Mouse (Mus musculus) liver, postnatal 0 days (tissue): ENCODE measurements at regions not wholly inside any gene's neighbourhood (a gene's known extent, or its start where the extent isn't known, plus 50 kb on each side); places are given as distances from the start of the nearest gene placed in this dataset.

Source experiments
- CTCF ChIP-seq: sonication (generic); IDR thresholded peaks from 2 replicates; pipeline ENCODE4 v1.5.1; 2016; ENCODE audit warnings: antibody characterized with exemption, low read depth
- EP300 ChIP-seq: IDR thresholded peaks from 2 replicates; pipeline ENCODE4 v1.6.1; 2016; ENCODE audit warnings: antibody characterized with exemption, low read depth, mild to moderate bottlenecking

- TF ChIP-seq CTCF (no peak), EP300 (no peak)
These were observed 1148.9 kb upstream of the Gje1 start for GRCm38 (mm10) chr10:15866931-15867330.
